Mouse (Mus musculus): ENCODE measurements at regions not wholly inside any gene's neighbourhood (a gene's known extent, or its start where the extent isn't known, plus 50 kb on each side); places are given as distances from the start of the nearest gene placed in this dataset.

DNA sequence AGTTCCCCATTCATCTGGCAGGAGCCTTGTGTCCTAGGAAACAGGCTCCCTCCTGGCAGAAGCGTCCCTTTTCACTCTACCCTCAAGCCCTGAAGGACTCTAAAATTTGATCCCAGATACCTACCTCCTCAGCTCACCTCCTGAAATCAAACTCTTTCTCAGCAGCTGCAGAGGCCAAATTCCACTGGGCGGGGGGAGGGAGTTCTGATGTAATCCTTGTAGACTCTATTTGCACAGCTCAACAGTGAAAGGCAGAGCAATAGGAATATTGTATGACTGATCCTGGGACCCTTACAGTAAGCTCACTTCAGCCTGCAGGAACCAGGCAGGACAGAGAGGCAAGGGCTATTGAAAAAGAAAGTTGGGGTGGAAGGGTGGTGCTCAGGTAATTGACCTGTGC lies 346.3 kb downstream of the Irx1 start:
- TF ChIP-seq EP300 (IDR thresholded peaks at IDR 0.05; ENCODE audit: insufficient read depth, low read depth, low read length) (no peak), POLR2A (IDR thresholded peaks at IDR 0.05; ENCODE audit: insufficient read depth, low read depth, low read length) (no peak), CTCF (IDR thresholded peaks at IDR 0.05) (no peak)

All from heart, adult 2 months (tissue).